Mouse (Mus musculus) heart, postnatal 25 days (tissue): ENCODE measurements around the gene Fkbp8. TPM values are rescaled to one million over a fixed set of nuclear protein-coding genes. Genes with fewer than 3 reads are reported as not detected.
A peak's percentile ranks its signal among the peaks of the same experiment; 100 is the strongest.
"Not testable (repeated sequence)": the region's sequence is repeated elsewhere in the genome, so short reads cannot be mapped to it uniquely, and the experiment has no call there.

Experiments
- DNase-seq: peaks from one replicate; pipeline ENCODE4 v3.0.0; 2022; ENCODE audit warnings: low spot score
- intact Hi-C: fragments of 180-260 bp; cut with DNase I; formaldehyde crosslinking; loops from one replicate; pipeline ENCODE4 v1.15.1; 2025
- total RNA-seq, 2 experiments: library from RNA; stranded (reverse); gene quantifications; 2 replicates each; pipeline ENCODE4 v1.2.3; 2021

Fkbp8 gene
- total RNA-seq, 2 experiments from 2014 or later: 130 to 135 TPM

DNA sequence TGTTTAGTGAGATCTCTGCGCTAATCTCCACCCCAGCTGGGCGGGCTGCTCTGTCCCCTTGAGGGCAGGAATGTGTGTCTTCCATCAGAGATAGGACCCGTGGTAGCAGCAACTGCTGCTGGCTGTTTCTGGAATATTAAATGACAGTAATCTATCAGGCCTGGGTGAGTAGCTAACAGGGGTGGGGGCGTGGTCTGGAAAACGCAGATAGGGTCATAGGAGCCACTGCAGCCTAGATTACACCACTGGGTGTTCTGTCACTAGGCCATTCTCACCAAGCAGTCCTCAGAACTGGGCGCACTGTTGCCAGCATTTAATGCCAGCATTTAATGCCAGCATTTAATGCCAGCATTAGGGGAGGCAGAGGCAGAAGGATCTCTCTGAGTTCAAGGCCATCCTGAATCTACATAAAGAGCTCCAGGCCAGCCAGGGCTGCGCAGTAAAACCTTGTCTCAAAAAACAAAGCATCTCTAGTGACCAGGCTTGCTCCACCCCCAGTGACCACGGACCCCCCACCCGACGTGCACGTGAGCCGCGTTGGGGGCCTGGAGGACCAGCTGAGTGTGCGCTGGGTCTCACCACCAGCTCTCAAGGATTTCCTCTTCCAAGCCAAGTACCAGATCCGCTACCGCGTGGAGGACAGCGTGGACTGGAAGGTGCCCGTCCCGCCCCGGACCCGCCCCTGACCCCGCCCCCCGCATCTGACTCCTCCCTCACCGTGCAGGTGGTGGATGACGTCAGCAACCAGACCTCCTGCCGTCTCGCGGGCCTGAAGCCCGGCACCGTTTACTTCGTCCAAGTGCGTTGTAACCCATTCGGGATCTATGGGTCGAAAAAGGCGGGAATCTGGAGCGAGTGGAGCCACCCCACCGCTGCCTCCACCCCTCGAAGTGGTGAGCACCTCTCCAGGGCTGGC is 26.9 kb upstream of the Fkbp8 start:
- intact Hi-C loops: loop anchor here (5.0 kb wide), 1 partner anchor 63 kb away; the partner anchor contains the start of gene Crtc1
- no peak for DNase-seq

- intact Hi-C loops: loop anchor here (5.0 kb wide), 1 partner anchor 65 kb away; the partner anchor contains the start of gene Crtc1
- peak; percentile 35 for DNase-seq
These were observed 25.5 kb upstream of the Fkbp8 start for GRCm38 (mm10) chr8:70501820-70502529.

- intact Hi-C loops: loop anchor here (5.0 kb wide), 1 partner anchor 65 kb away; the partner anchor contains the start of gene Crtc1
- DNase-seq: no peak
These were observed 25.0 kb upstream of the Fkbp8 start for GRCm38 (mm10) chr8:70502540-70502939.

- intact Hi-C loops: loop anchor here (1.0 to 5.0 kb wide), 2 partner anchors 66 to 120 kb away; partner anchors contain the start of gene Crtc1
These were observed 24.3 kb upstream of the Fkbp8 start for GRCm38 (mm10) chr8:70503062-70503750.

GRCm38 (mm10) chr8:70504291-70504716 is 23.2 kb upstream of the Fkbp8 start:
- intact Hi-C loops: loop anchor here (5.0 kb wide), 1 partner anchor 67 kb away; the partner anchor contains the start of gene Crtc1
- DNase-seq: peak; percentile 34

More at GRCm38 (mm10) chr8:70503062-70503750, 24.3 kb upstream of the Fkbp8 start:
- DNase-seq: peak; percentile 37

- intact Hi-C loops: loop anchor here (5.0 kb wide), 1 partner anchor 68 kb away; the partner anchor contains the start of gene Crtc1
- no peak for DNase-seq
These were observed 22.7 kb upstream of the Fkbp8 start for GRCm38 (mm10) chr8:70504851-70505250.

- DNase-seq: no peak
- intact Hi-C loops: no loop called here
These were observed 21.7 kb upstream of the Fkbp8 start for GRCm38 (mm10) chr8:70505698-70506327.

DNA sequence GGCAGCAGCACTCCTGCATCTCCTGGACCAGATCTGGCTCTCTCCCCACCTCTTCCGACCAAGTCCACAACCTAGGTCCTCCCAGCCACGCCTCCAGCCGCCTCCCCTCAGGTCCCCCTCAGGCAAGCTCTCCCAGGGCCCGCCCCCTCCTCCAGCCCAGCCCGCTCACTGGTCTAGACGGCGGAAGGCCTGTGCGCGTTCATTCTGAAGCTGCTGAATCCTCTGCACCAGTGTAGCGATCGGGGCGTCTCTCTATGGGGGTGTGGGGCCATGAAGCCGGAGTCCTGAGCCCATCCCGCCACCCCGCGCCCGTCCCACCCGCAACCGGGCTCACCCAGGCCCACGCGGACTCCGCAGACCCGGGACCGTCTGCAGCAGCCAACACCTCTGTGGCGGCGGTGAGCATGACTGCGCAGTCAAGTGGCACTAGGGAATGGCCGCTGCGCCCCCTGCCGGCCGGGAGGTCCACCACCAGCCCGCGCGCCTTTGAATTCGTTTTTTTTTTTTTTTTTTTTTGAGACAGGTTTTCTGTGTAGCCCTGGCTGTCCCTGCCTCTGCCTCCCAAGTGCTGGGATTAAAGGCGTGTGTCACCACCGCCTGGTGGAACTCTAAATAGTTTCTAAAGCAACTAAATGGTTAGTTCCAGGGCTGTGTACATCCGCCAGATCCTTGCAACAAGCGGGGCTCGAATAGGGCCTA is 21.0 kb upstream of the Fkbp8 start, which contains the start of gene Rex1bd:
Rex1bd (minus strand) TSS at position 425 of the 699 bp plus-strand sequence.
- peak; percentile 86 for DNase-seq
- intact Hi-C loops: no loop called here

- DNase-seq: no peak
- intact Hi-C loops: no loop called here
These were observed 20.5 kb upstream of the Fkbp8 start for GRCm38 (mm10) chr8:70507027-70507393.

GRCm38 (mm10) chr8:70509281-70509952 is 18.1 kb upstream of the Fkbp8 start:
- intact Hi-C loops: no loop called here
- no peak for DNase-seq

DNA sequence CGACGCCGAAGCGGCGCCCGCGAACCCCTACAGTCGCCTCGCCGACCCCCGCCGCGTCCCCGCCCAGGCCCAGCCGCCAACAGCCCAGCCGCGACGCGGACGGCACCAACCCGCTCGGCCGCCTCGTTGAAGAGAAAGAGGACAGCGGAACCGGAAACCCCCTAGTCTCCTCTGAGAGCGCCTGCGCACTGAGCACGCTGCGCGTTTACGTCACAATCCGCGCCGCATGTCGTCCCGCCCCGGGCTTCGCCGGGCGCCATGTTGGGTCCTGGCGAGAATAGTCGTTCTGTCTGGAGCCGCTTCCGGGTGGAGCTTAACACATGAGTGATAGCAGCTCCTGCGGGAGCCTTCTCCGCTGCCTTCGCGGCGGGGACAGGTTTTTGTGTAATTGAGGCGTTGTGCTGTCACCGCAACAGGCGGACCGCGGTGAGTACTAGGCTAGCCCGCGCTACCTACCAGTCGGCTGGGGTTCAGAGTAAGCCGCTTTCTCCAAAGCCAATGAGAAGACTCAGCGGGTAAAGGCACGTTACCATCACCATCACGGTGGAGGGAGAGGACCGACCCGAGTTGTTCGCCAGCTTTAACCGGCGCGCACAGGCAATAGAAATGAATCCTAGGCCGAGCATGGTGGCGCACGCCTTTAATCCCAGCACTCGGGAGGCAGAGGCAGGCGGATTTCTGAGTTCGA is 17.2 kb upstream of the Fkbp8 start, which contains the start of gene Uba52:
Uba52 (minus strand) TSS at position 574 of the 688 bp plus-strand sequence.
- peak; percentile 96 for DNase-seq
- intact Hi-C loops: no loop called here

DNA sequence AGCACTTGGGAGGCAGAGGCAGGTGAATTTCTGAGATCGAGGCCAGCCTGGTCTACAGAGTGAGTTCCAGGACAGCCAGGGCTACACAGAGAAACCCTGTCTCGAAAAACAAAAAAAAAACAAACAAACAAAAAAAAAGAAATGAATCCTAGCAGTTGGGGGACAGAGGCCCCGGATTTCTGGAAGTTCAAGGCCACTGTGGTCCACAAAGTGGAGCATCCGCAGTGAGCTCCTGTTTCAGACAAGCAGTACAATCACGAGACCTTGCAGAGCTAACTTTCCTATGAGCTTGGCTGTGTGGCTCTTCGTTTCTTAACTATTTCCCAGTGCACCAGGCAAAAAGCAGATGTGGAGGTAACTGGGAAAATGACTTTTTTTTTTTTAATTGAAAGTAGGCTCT is 16.4 kb upstream of the Fkbp8 start:
- DNase-seq, intact Hi-C loops: not testable (repeated sequence)

GRCm38 (mm10) chr8:70511770-70512169 is 15.8 kb upstream of the Fkbp8 start:
- DNase-seq: no peak
- intact Hi-C loops: no loop called here

GRCm38 (mm10) chr8:70512253-70512903 is 15.1 kb upstream of the Fkbp8 start:
- intact Hi-C loops: no loop called here
- DNase-seq: no peak

DNA sequence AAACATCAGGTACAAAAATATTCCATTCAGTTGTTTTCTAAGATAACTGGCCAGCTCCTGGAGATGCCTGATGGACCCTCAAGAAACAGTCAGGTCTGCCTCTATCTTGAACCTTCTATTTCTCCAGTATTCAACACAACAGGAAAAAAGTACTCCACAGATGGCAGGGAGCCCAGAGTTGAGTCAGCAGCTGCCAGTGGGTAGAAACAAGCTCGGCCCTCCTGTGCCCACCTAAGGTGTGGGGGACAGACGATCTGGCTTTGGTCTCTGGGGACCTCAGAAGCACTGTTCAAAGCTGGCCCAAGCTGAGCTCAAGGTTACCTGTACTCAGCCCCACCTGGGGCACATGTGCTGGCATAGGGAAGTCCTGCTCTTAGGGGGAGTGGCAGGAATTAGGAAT is 14.1 kb upstream of the Fkbp8 start:
- intact Hi-C loops: no loop called here
- no peak for DNase-seq

GRCm38 (mm10) chr8:70517940-70518643 is 9.4 kb upstream of the Fkbp8 start:
- no peak for DNase-seq
- intact Hi-C loops: no loop called here
